Mouse (Mus musculus): ENCODE measurements around the gene Zc3h10.

DNA sequence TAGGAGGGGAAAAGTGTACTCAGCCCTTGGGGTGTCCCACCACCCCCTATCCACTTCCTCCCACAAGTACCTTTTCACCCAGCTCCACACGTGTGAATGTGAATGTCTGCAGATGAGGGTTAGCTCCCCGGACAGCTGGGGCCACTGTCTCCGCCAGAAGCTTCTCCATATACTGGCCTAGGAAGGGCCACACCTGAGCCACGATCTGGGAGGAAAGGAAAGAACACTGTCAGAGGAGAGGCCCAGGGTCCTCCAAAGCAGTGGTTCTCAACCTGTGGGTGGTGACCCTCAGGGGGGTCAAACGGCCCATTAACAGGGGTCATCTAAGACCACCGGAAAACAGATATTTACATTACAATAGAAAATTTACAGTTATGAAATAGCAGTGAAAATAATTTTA, 25.2 kb downstream of the Zc3h10 start:
- TF ChIP-seq CTCF (IDR thresholded peaks at IDR 0.05; ENCODE audit: borderline replicate concordance, insufficient read depth, low read depth, low read length), result no peak
- TF ChIP-seq POLR2A (IDR thresholded peaks at IDR 0.05; ENCODE audit: borderline replicate concordance, insufficient read depth, low read length), result no peak

All from cerebellum, adult 2 months (tissue).